ENCODE assay signal across 13 mouse cellular contexts in the genomic region with DNA sequence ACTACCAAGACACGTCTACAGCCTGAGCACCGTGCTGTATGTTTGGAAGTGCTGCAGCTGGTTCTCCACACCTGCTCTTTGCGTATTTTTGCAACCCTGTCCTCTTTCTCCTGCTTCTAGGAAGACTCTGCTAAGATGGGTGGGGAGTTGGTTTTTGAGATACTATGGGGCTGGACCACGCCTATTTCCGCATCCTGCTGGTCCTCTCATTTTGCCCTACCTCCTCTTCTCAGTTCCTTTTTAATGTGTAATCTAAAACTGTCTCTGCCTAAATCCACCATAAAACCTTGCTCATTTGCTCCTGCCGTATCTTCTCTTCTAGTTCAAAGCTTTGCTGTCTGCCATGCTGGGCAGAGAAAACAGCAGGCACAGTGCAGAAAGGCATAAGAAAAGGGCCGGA. TPM values are rescaled to one million over a fixed set of nuclear protein-coding genes. Genes with fewer than 3 reads are reported as not detected.
A peak's percentile ranks its signal among the peaks of the same experiment; 100 is the strongest.
DNase-seq lines count a peak whose midpoint lies in the region; ATAC-seq and TF ChIP-seq lines count a peak whose summit lies in the region.
"Had no signal": no experiment of that assay in that cellular context is flagged by ENCODE, and none has a peak within 500 bp of the region (broad histone marks: within the 10 kb centered on the region; RNA-seq: fewer than 3 reads in every experiment).

No protein-coding gene starts in this region.

- no peaks in the 10 kb centered on the region for H3K36me3 ChIP-seq in heart, embryonic 16.5 days (ENCODE audit: control insufficient read depth, insufficient read depth)
- H3K36me3 ChIP-seq in heart, embryonic 11.5 days (ENCODE audit: control insufficient read depth, insufficient read depth, low read length) = no peaks in the 10 kb centered on the region
- H3K36me3 ChIP-seq in neural tube, embryonic 15.5 days = no peaks in the 10 kb centered on the region
- no peaks in the 10 kb centered on the region for H3K36me3 ChIP-seq in kidney, adult 2 months (ENCODE audit: control insufficient read depth, insufficient read depth, low read length)
- H3K36me3 ChIP-seq: heart, embryonic 15.5 days; midbrain, embryonic 12.5 days had no signal

- no peaks in the 10 kb centered on the region for H3K4me1 ChIP-seq in heart, embryonic 16.5 days (ENCODE audit: control insufficient read depth, insufficient read depth, low read length)
- no peaks in the 10 kb centered on the region for H3K4me1 ChIP-seq in heart, embryonic 11.5 days (ENCODE audit: control insufficient read depth, insufficient read depth, low read length)
- H3K4me1 ChIP-seq in bone marrow macrophage, adult 2 months (ENCODE audit: control insufficient read depth, insufficient read depth, low read length) = peaks cover 30% of the 10 kb centered on the region
- H3K4me1 ChIP-seq in neural tube, embryonic 15.5 days = no peaks in the 10 kb centered on the region
- H3K4me1 ChIP-seq in kidney, adult 2 months (ENCODE audit: control insufficient read depth, insufficient read depth, low read length) = no peaks in the 10 kb centered on the region
- H3K4me1 ChIP-seq: heart, embryonic 15.5 days; midbrain, embryonic 12.5 days had no signal

- TF ChIP-seq POLR2A in bone marrow macrophage, adult 2 months (IDR thresholded peaks at IDR 0.05; ENCODE audit: borderline replicate concordance, low read depth, low read length) = no peak
- TF ChIP-seq POLR2A in kidney, adult 2 months (IDR thresholded peaks at IDR 0.05; ENCODE audit: low read depth, low read length) = no peak

- WGBS in heart, embryonic 16.5 days = 79% methylated on average over 7 of the region's 7 CpGs
- 83% methylated on average over 7 of the region's 7 CpGs for WGBS in heart, embryonic 11.5 days (ENCODE audit: insufficient replicate concordance)
- WGBS in neural tube, embryonic 15.5 days = 93% methylated on average over 7 of the region's 7 CpGs
- WGBS in kidney, adult 2 months = 71% methylated on average over 7 of the region's 7 CpGs

- no peak overlapping the region for H3K27ac ChIP-seq in heart, embryonic 16.5 days (ENCODE audit: low read length)
- no peak overlapping the region for H3K27ac ChIP-seq in heart, embryonic 11.5 days (ENCODE audit: low read depth, low read length)
- H3K27ac ChIP-seq in bone marrow macrophage, adult 2 months (ENCODE audit: insufficient read depth, low read depth, low read length) = peak overlapping the region; percentile 89
- no peak overlapping the region for H3K27ac ChIP-seq in neural tube, embryonic 15.5 days (replicated peaks)
- H3K27ac ChIP-seq in kidney, adult 2 months (ENCODE audit: insufficient read depth, low read depth, low read length) = no peak overlapping the region
- H3K27ac ChIP-seq: heart, embryonic 15.5 days; kidney, postnatal 0 days; midbrain, embryonic 12.5 days had no signal

- no peak for TF ChIP-seq CTCF in bone marrow macrophage, adult 2 months (IDR thresholded peaks at IDR 0.05; ENCODE audit: low read depth, low read length)
- no peak for TF ChIP-seq CTCF in kidney, adult 2 months (conservative IDR thresholded peaks at IDR 0.05; ENCODE audit: insufficient read depth, insufficient read length, low read depth, low read length)

- H3K4me3 ChIP-seq in heart, embryonic 16.5 days (ENCODE audit: low read length) = no peak overlapping the region
- no peak overlapping the region for H3K4me3 ChIP-seq in heart, embryonic 11.5 days (ENCODE audit: low read depth, low read length)
- H3K4me3 ChIP-seq in bone marrow macrophage, adult 2 months (ENCODE audit: insufficient read depth, low read length) = peak overlapping the region; percentile 87
- no peak overlapping the region for H3K4me3 ChIP-seq in neural tube, embryonic 15.5 days (replicated peaks)
- no peak overlapping the region for H3K4me3 ChIP-seq in kidney, adult 2 months (ENCODE audit: insufficient read depth, low read depth, low read length)
- H3K4me3 ChIP-seq: heart, embryonic 15.5 days; midbrain, embryonic 12.5 days had no signal

- 0 out of 2 replicates have a peak overlapping the region, but pooled peaks have one; percentile 8 for H3K4me2 ChIP-seq in heart, embryonic 16.5 days (ENCODE audit: low read depth, low read length)
- H3K4me2 ChIP-seq in heart, embryonic 11.5 days = no peak overlapping the region
- H3K4me2 ChIP-seq in neural tube, embryonic 15.5 days = no peak overlapping the region
- H3K4me2 ChIP-seq: heart, embryonic 15.5 days; midbrain, embryonic 12.5 days had no signal

- no peak overlapping the region for H3K9ac ChIP-seq in heart, embryonic 16.5 days (ENCODE audit: low read length)
- H3K9ac ChIP-seq in heart, embryonic 11.5 days (ENCODE audit: low read depth, low read length) = no peak overlapping the region
- H3K9ac ChIP-seq in neural tube, embryonic 15.5 days (replicated peaks) = no peak overlapping the region
- H3K9ac ChIP-seq: heart, embryonic 15.5 days; midbrain, embryonic 12.5 days had no signal

- no peaks in the 10 kb centered on the region for H3K9me3 ChIP-seq in heart, embryonic 16.5 days (replicated peaks; ENCODE audit: control insufficient read depth, low read length)
- no peaks in the 10 kb centered on the region for H3K9me3 ChIP-seq in heart, embryonic 11.5 days (replicated peaks; ENCODE audit: control insufficient read depth, low read length)
- H3K9me3 ChIP-seq in neural tube, embryonic 15.5 days (replicated peaks) = no peaks in the 10 kb centered on the region
- H3K9me3 ChIP-seq: heart, embryonic 15.5 days; midbrain, embryonic 12.5 days had no signal

- DNase-seq in thymus, postnatal 0 days (ENCODE audit: low spot score) = peak; percentile 47
- DNase-seq in kidney, adult 2 months = no peak
- no peak for DNase-seq in embryo, embryonic 10 days (ENCODE audit: low spot score)

- H3K27me3 ChIP-seq in heart, embryonic 16.5 days (ENCODE audit: control insufficient read depth, insufficient read depth, low read length) = no peaks in the 10 kb centered on the region
- no peaks in the 10 kb centered on the region for H3K27me3 ChIP-seq in heart, embryonic 11.5 days (ENCODE audit: control insufficient read depth, insufficient read depth, low read length)
- H3K27me3 ChIP-seq in neural tube, embryonic 15.5 days (replicated peaks) = no peaks in the 10 kb centered on the region
- no peaks in the 10 kb centered on the region for H3K27me3 ChIP-seq in kidney, adult 2 months (replicated peaks; ENCODE audit: control insufficient read depth, insufficient read depth, low read length)
- H3K27me3 ChIP-seq: heart, embryonic 15.5 days; midbrain, embryonic 12.5 days had no signal

- no peak for ATAC-seq in heart, embryonic 16.5 days (replicated peaks; ENCODE audit: extremely low read depth, insufficient read depth, low FRiP score)
- ATAC-seq in heart, embryonic 11.5 days (replicated peaks; ENCODE audit: insufficient number of reproducible peaks, low FRiP score, low TSS enrichment) = no peak
- peak; percentile 80 for ATAC-seq in megakaryocyte, adult 5-6 weeks (ENCODE audit: poor library complexity, severe bottlenecking)
- ATAC-seq in neural tube, embryonic 15.5 days (ENCODE audit: low FRiP score) = no peak

RNA-seq across cellular contexts. Expression of gene Cd48, which starts 0.8 kb away (rescaled TPM):
- polyA plus RNA-seq in heart, embryonic 16.5 days (2015; fragmentation: Nextera tagmentation; extraction: Ambion mirVana) = 6.4 and 11.2 TPM in 2 replicates
- 0.18 and 0.53 TPM in 2 replicates for polyA plus RNA-seq in heart, embryonic 11.5 days (2014; fragmentation: Nextera tagmentation; extraction: Ambion mirVana)
- 346 and 376 TPM in 2 replicates for polyA plus RNA-seq in bone marrow macrophage, adult 2 months (2012; ENCODE audit: insufficient read depth, insufficient read length, missing spikeins)
- 528 and 600 TPM in 2 replicates for total RNA-seq in megakaryocyte, adult 5-6 weeks (2015)
- 243 and 278 TPM in 2 replicates for total RNA-seq in megakaryocyte, adult 5-6 weeks (2017)
- 100 and 114 TPM in 2 replicates for polyA plus RNA-seq in thymus, postnatal 0 days (2015; fragmentation: Nextera tagmentation; extraction: Ambion mirVana)
- polyA plus RNA-seq in neural tube, embryonic 15.5 days (2015; fragmentation: Nextera tagmentation; extraction: Ambion mirVana) = 1.3 and 11.7 TPM in 2 replicates
- polyA plus RNA-seq in kidney, adult 2 months (2012; rRNA removed) = 2.7 and 4.3 TPM in 2 replicates
- polyA plus RNA-seq: C2C12 had no signal

RNA-seq across cellular contexts. Expression of gene Slamf7, which starts 28.2 kb away (rescaled TPM):
- polyA plus RNA-seq in heart, embryonic 16.5 days (2015; fragmentation: Nextera tagmentation; extraction: Ambion mirVana) = 0.35 and 0.83 TPM in 2 replicates
- not detected in 2 replicates for polyA plus RNA-seq in heart, embryonic 11.5 days (2014; fragmentation: Nextera tagmentation; extraction: Ambion mirVana)
- 177 and 179 TPM in 2 replicates for polyA plus RNA-seq in bone marrow macrophage, adult 2 months (2012; ENCODE audit: insufficient read depth, insufficient read length, missing spikeins)
- 13.4 and 16.1 TPM in 2 replicates for total RNA-seq in megakaryocyte, adult 5-6 weeks (2015)
- total RNA-seq in megakaryocyte, adult 5-6 weeks (2017) = 9.3 and 17.3 TPM in 2 replicates
- 4.1 and 4.7 TPM in 2 replicates for polyA plus RNA-seq in thymus, postnatal 0 days (2015; fragmentation: Nextera tagmentation; extraction: Ambion mirVana)
- 0.08 and 0.68 TPM in 2 replicates for polyA plus RNA-seq in neural tube, embryonic 15.5 days (2015; fragmentation: Nextera tagmentation; extraction: Ambion mirVana)
- 1.1 and 1.5 TPM in 2 replicates for polyA plus RNA-seq in kidney, adult 2 months (2012; rRNA removed)
- total RNA-seq: left cerebral cortex, postnatal 36 days had no signal
- polyA plus RNA-seq: C2C12; kidney, postnatal 0 days; midbrain, embryonic 12.5 days had no signal

Comparison
In these comparisons a context has a peak if more than half of its experiments do, and no peak if none do; other contexts are left out.
1. RNA of gene Slamf7, which starts 28.2 kb away (polyA plus RNA-seq): 177 to 179 TPM in bone marrow macrophage, adult 2 months; 4.1 to 4.7 TPM in thymus, postnatal 0 days, 1.1 to 1.5 TPM in kidney, adult 2 months, 0.35 to 0.83 TPM in heart, embryonic 16.5 days, 0.08 to 0.68 TPM in neural tube, embryonic 15.5 days and not detected in heart, embryonic 11.5 days; every median in the first group is over 10 times any median in the second.